Mouse (Mus musculus) forebrain, postnatal 0 days (tissue): ENCODE measurements at regions not wholly inside any gene's neighbourhood (a gene's known extent, or its start where the extent isn't known, plus 50 kb on each side); places are given as distances from the start of the nearest gene placed in this dataset.

Source experiments
- ATAC-seq: fragments of 200-750 bp; cut with Nextera tagmentation; 2 replicates; pipeline ENCODE4 v1.8.0; 2017; ENCODE audit warnings: mild to moderate bottlenecking, moderate library complexity
- DNase-seq: peaks from one replicate; pipeline ENCODE4 v3.0.0-alpha.2; 2015
- H3K27ac ChIP-seq: fragments of 300-500 bp; sonication (generic); 2 replicates; pipeline ENCODE4 v1.5.1; 2014; ENCODE audit warnings: low read depth, mild to moderate bottlenecking, antibody characterized with exemption, low read length, moderate library complexity, mixed read lengths
- H3K27me3 ChIP-seq: fragments of 300-500 bp; sonication (generic); 2 replicates; pipeline ENCODE4 v1.6.1; 2014; ENCODE audit warnings: mild to moderate bottlenecking, low read length, mixed read lengths; ENCODE audit not compliant: insufficient read depth
- H3K36me3 ChIP-seq: fragments of 300-500 bp; sonication (generic); 2 replicates; pipeline ENCODE4 v1.6.1; 2014; ENCODE audit warnings: mild to moderate bottlenecking, moderate library complexity; ENCODE audit not compliant: insufficient read depth
- H3K4me1 ChIP-seq: fragments of 300-500 bp; sonication (generic); 2 replicates; pipeline ENCODE4 v1.6.1; 2014; ENCODE audit warnings: antibody characterized with exemption; ENCODE audit not compliant: insufficient read depth
- H3K4me2 ChIP-seq: fragments of 300-500 bp; sonication (generic); 2 replicates; pipeline ENCODE4 v1.6.1; 2014; ENCODE audit warnings: low read depth, mild to moderate bottlenecking, moderate library complexity
- H3K4me3 ChIP-seq: fragments of 300-500 bp; sonication (generic); 2 replicates; pipeline ENCODE4 v1.5.1; 2014; ENCODE audit warnings: low read depth, low read length, mixed read lengths
- H3K9ac ChIP-seq: fragments of 300-500 bp; sonication (generic); 2 replicates; pipeline ENCODE4 v1.6.1; 2014; ENCODE audit warnings: mild to moderate bottlenecking
- H3K9me3 ChIP-seq: fragments of 300-500 bp; sonication (generic); 2 replicates; pipeline ENCODE4 v1.6.1; 2016; ENCODE audit warnings: low read length
- CTCF ChIP-seq: sonication (generic); IDR thresholded peaks from 2 replicates; pipeline ENCODE4 v1.5.1; 2016; ENCODE audit warnings: antibody characterized with exemption, control low read depth, low read depth
- WGBS: fragments of 180-500 bp; shearing (Covaris S2); extraction: QIAGEN DNeasy Blood & Tissue Kit; methylation state at CpG from one replicate; pipeline ENCODE4 v1.1.7; 2014; 5-methylcytosine and 5-hydroxymethylcytosine counted together

GRCm38 (mm10) chr3:35306013-35306412 lies 447.9 kb upstream of the Atp11b start:
- no peaks in the 10 kb centered on the region for H3K27me3 ChIP-seq
- no peak for TF ChIP-seq CTCF
- no peak overlapping the region for H3K27ac ChIP-seq
- DNase-seq (no peak), ATAC-seq (no peak)
- no peak overlapping the region for H3K9ac ChIP-seq
- 0 out of 2 replicates have a peak, but pooled peaks cover 7% of the 10 kb centered on the region for H3K9me3 ChIP-seq
- H3K4me3 ChIP-seq, result no peak overlapping the region
- H3K36me3 ChIP-seq, result no peaks in the 10 kb centered on the region
- no peaks in the 10 kb centered on the region for H3K4me1 ChIP-seq
- H3K4me2 ChIP-seq, result no peak overlapping the region
- 86% methylated on average over 4 of the region's 4 CpGs for WGBS

DNA sequence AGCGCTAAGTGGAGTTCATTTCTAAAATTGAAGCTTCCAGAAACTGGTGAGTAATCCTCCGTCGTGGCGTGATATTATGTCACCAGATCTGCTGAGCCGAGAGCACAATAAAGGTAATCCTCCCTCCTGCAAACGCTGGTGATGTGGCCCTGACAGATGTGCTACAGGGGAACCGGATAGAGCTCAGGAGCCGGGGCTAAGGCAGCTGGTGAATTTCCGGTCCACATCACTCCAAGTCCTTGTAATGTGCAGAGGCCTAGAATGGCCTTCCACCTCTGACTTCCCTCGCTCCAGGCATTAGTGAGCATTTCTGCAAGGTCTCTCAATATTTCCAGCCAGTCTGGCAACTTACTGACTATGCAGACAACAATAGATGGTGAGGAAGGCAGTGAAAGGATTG lies 439.7 kb upstream of the Atp11b start:
- Histone ChIP-seq H3K9ac (no peak overlapping the region), H3K4me2 (no peak overlapping the region), H3K4me3 (no peak overlapping the region), H3K27me3 (no peaks in the 10 kb centered on the region), H3K9me3 (no peaks in the 10 kb centered on the region), H3K36me3 (no peaks in the 10 kb centered on the region), H3K27ac (no peak overlapping the region), H3K4me1 (no peaks in the 10 kb centered on the region)
- 73% methylated on average over 10 of the region's 10 CpGs for WGBS
- ATAC-seq (no peak), DNase-seq (no peak)
- no peak for TF ChIP-seq CTCF

- DNase-seq (no peak), ATAC-seq (no peak)
- no peak for TF ChIP-seq CTCF
- no peak overlapping the region for H3K4me2 ChIP-seq
- H3K36me3 ChIP-seq, result no peaks in the 10 kb centered on the region
- H3K4me1 ChIP-seq, result no peaks in the 10 kb centered on the region
- H3K27ac ChIP-seq, result no peak overlapping the region
- H3K9ac ChIP-seq, result no peak overlapping the region
- H3K9me3 ChIP-seq, result no peaks in the 10 kb centered on the region
- H3K27me3 ChIP-seq, result no peaks in the 10 kb centered on the region
- WGBS, result 61% methylated on average over 6 of the region's 6 CpGs
- H3K4me3 ChIP-seq, result no peak overlapping the region
Measured at GRCm38 (mm10) chr3:35315162-35315561, 438.7 kb upstream of the Atp11b start.

GRCm38 (mm10) chr3:35318348-35318747 lies 435.6 kb upstream of the Atp11b start:
- TF ChIP-seq CTCF, result no peak
- DNase-seq (no peak), ATAC-seq (no peak)
- no peaks in the 10 kb centered on the region for H3K27me3 ChIP-seq
- H3K36me3 ChIP-seq, result no peaks in the 10 kb centered on the region
- no peak overlapping the region for H3K9ac ChIP-seq
- H3K4me1 ChIP-seq, result no peaks in the 10 kb centered on the region
- no peak overlapping the region for H3K4me2 ChIP-seq
- H3K27ac ChIP-seq, result no peak overlapping the region
- no peak overlapping the region for H3K4me3 ChIP-seq
- no peaks in the 10 kb centered on the region for H3K9me3 ChIP-seq
- 70% methylated on average over 13 of the region's 13 CpGs for WGBS

GRCm38 (mm10) chr3:35320844-35321393 lies 433.0 kb upstream of the Atp11b start:
- 63% methylated on average over 7 of the region's 7 CpGs for WGBS
- no peaks in the 10 kb centered on the region for H3K27me3 ChIP-seq
- no peak for DNase-seq

GRCm38 (mm10) chr3:35321991-35322390 lies 431.9 kb upstream of the Atp11b start:
- H3K9me3 ChIP-seq, result no peaks in the 10 kb centered on the region
- no peak for DNase-seq
- no peak overlapping the region for H3K9ac ChIP-seq
- H3K4me2 ChIP-seq, result no peak overlapping the region
- H3K4me3 ChIP-seq, result no peak overlapping the region
- no peaks in the 10 kb centered on the region for H3K36me3 ChIP-seq
- 7% methylated on average over 2 of the region's 2 CpGs for WGBS
- peak; percentile 36; the same call in 1 of the 2 replicates for ATAC-seq
- no peak for TF ChIP-seq CTCF
- H3K27me3 ChIP-seq, result no peaks in the 10 kb centered on the region
- no peak overlapping the region for H3K27ac ChIP-seq
- no peaks in the 10 kb centered on the region for H3K4me1 ChIP-seq

More at GRCm38 (mm10) chr3:35320844-35321393, 433.0 kb upstream of the Atp11b start:
- no peak for ATAC-seq
- no peak overlapping the region for H3K4me3 ChIP-seq
- no peak overlapping the region for H3K27ac ChIP-seq
- H3K4me2 ChIP-seq, result no peak overlapping the region
- no peaks in the 10 kb centered on the region for H3K4me1 ChIP-seq
- no peaks in the 10 kb centered on the region for H3K9me3 ChIP-seq
- H3K36me3 ChIP-seq, result no peaks in the 10 kb centered on the region
- no peak overlapping the region for H3K9ac ChIP-seq
- no peak for TF ChIP-seq CTCF

GRCm38 (mm10) chr3:35322899-35323298 lies 431.0 kb upstream of the Atp11b start:
- Histone ChIP-seq H3K4me1 (no peaks in the 10 kb centered on the region), H3K36me3 (no peaks in the 10 kb centered on the region), H3K4me3 (no peak overlapping the region), H3K27me3 (no peaks in the 10 kb centered on the region), H3K9me3 (no peaks in the 10 kb centered on the region), H3K4me2 (no peak overlapping the region), H3K27ac (no peak overlapping the region), H3K9ac (no peak overlapping the region)
- WGBS, result 74% methylated on average over 4 of the region's 4 CpGs
- no peak for TF ChIP-seq CTCF
- ATAC-seq (peak; percentile 56), DNase-seq (no peak)
